Mouse (Mus musculus): ENCODE results near the gene Vmn1r10. TPM values are rescaled to one million over a fixed set of nuclear protein-coding genes. Genes with fewer than 3 reads are reported as not detected.

The Vmn1r10 gene
- not detected for total RNA-seq (2021)
- long read RNA-seq, experiment 1, result 0 reads
- long read RNA-seq, experiment 2, result 0 reads

- no peak for DNase-seq (ENCODE audit: low spot score in 2 of 2)
These were observed at the start of gene Vmn1r10 for GRCm38 (mm10) chr6:57109154-57109553. TSS of gene Vmn1r10 (plus strand) at chr6:57109454.

GRCm38 (mm10) chr6:57063730-57064129 is 45.5 kb upstream of the Vmn1r10 start:
- DNase-seq (ENCODE audit: low spot score in 2 of 2), result no peak

- no peak for DNase-seq (ENCODE audit: low spot score in 2 of 2)
These were observed 42.8 kb upstream of the Vmn1r10 start, which contains the start of gene Vmn1r9 for GRCm38 (mm10) chr6:57066487-57066886. TSS of gene Vmn1r9 (plus strand) at chr6:57066787.

- no peak for DNase-seq (ENCODE audit: low spot score in 2 of 2)
These were observed 2.9 kb upstream of the Vmn1r10 start for GRCm38 (mm10) chr6:57106358-57106757.

GRCm38 (mm10) chr6:57133155-57133554 is 23.9 kb downstream of the Vmn1r10 start, which contains the start of gene Vmn1r11:
TSS of gene Vmn1r11 (plus strand) at chr6:57133455.
- DNase-seq (ENCODE audit: low spot score in 2 of 2), result no peak

- no peak for DNase-seq (ENCODE audit: low spot score in 2 of 2)
These were observed 47.4 kb downstream of the Vmn1r10 start, which contains the start of gene Vmn1r12 for GRCm38 (mm10) chr6:57156619-57157018. TSS of gene Vmn1r12 (plus strand) at chr6:57156919.

Other genes starting within 250 kb of the Vmn1r10 start
- gene Nt5c3, start 185.5 kb upstream of the Vmn1r10 start, total RNA-seq (2021), result 10 to 100 TPM; 57.1 to 60.8 TPM
- under 1 TPM; 0.16 to 0.42 TPM for gene Vmn1r4, start 185.4 kb upstream of the Vmn1r10 start, total RNA-seq (2021)
- not detected for gene Vmn1r5, start 139.2 kb upstream of the Vmn1r10 start, total RNA-seq (2021)
- not detected for gene Vmn1r6, start 112.2 kb upstream of the Vmn1r10 start, total RNA-seq (2021)
- gene Vmn1r7, start 84.1 kb upstream of the Vmn1r10 start, total RNA-seq (2021), result not detected
- not detected for gene Vmn1r8, start 77.2 kb upstream of the Vmn1r10 start, total RNA-seq (2021)
- gene Vmn1r9, start 42.7 kb upstream of the Vmn1r10 start, total RNA-seq (2021), result not detected
- gene Vmn1r11, start 24.0 kb downstream of the Vmn1r10 start, total RNA-seq (2021), result not detected
- gene Vmn1r12, start 47.5 kb downstream of the Vmn1r10 start, total RNA-seq (2021), result not detected
- gene Vmn1r13, start 93.8 kb downstream of the Vmn1r10 start, total RNA-seq (2021), result not detected
- not detected for gene Vmn1r14, start 122.2 kb downstream of the Vmn1r10 start, total RNA-seq (2021)
- gene Vmn1r15, start 148.5 kb downstream of the Vmn1r10 start, total RNA-seq (2021), result not detected
- gene Vmn1r16, start 220.0 kb downstream of the Vmn1r10 start, total RNA-seq (2021), result not detected